12 mouse cellular contexts compared by ENCODE assay signal in the genomic region with DNA sequence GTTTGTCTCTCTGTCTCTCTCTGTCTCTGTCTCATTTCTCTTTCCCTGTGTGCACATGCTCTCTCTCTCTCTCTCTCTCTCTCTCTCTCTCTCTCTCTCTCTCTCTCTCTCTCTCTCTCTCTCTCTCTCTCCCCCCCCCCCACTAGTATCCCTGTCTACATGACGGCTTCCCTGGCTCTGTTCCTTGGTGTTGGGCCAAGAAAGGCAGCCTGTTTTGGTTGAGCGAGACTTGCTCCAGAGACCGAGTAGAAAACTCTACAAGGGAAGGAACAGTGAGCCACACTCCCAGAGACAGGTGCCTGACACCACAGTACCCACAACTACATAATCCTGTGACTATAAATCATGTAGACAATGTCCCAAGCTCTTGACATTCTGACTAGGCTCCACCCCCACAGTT.
"Had no signal": no experiment of that assay in that cellular context is flagged by ENCODE, and none has a peak within 500 bp of the region (broad histone marks: within the 10 kb centered on the region; RNA-seq: fewer than 3 reads in every experiment).

No protein-coding gene starts in this region.

- DNase-seq: kidney, adult 9 months; kidney, postnatal 14 days; kidney, postnatal 4 days; liver, embryonic 13.5 days; lung, adult 2 months; lung, postnatal 14 days; lung, postnatal 4 days; midbrain, embryonic 14.5 days; right cerebral cortex, postnatal 4 days; thymus, adult 2 months; thymus, postnatal 14 days; thymus, postnatal 4 days had no signal
